Mouse (Mus musculus): ENCODE results near the gene Six3. TPM values are rescaled to one million over a fixed set of nuclear protein-coding genes. Genes with fewer than 3 reads are reported as not detected.

Six3 gene
- polyA plus RNA-seq, 1 experiment from 2014 or later = 0.45 TPM

GRCm38 (mm10) chr17:85606463-85606862 lies 6.9 kb upstream of the Six3 start:
- Histone ChIP-seq H3K4me2 (replicated peaks) (no peak overlapping the region), H3K4me1 (peaks cover 5% of the 10 kb centered on the region; the same call in 1 of the 2 replicates), H3K36me3 (no peaks in the 10 kb centered on the region), H3K9me3 (replicated peaks) (no peaks in the 10 kb centered on the region), H3K9ac (no peak overlapping the region), H3K27me3 (peaks cover 88% of the 10 kb centered on the region), H3K27ac (no peak overlapping the region), H3K4me3 (no peak overlapping the region)
- 1% methylated on average over 3 of the region's 3 CpGs for WGBS
- no peak for ATAC-seq (ENCODE audit: low FRiP score)

- no peak overlapping the region for H3K4me2 ChIP-seq (replicated peaks)
These were observed 5.6 kb upstream of the Six3 start for GRCm38 (mm10) chr17:85607556-85608365.

GRCm38 (mm10) chr17:85608366-85609093 lies 4.9 kb upstream of the Six3 start:
- no peaks in the 10 kb centered on the region for H3K36me3 ChIP-seq
- H3K4me2 ChIP-seq (replicated peaks) = no peak overlapping the region
- WGBS = 2% methylated on average over 42 of the region's 42 CpGs
- peaks cover 88% of the 10 kb centered on the region for H3K27me3 ChIP-seq
- ATAC-seq (ENCODE audit: low FRiP score) = no peak
- no peak overlapping the region for H3K4me3 ChIP-seq
- H3K4me1 ChIP-seq = peaks cover 5% of the 10 kb centered on the region; the same call in 1 of the 2 replicates
- H3K27ac ChIP-seq = no peak overlapping the region
- H3K9ac ChIP-seq = no peak overlapping the region
- no peaks in the 10 kb centered on the region for H3K9me3 ChIP-seq (replicated peaks)

More at GRCm38 (mm10) chr17:85607556-85608365, 5.6 kb upstream of the Six3 start:
- no peak overlapping the region for H3K4me3 ChIP-seq
- H3K36me3 ChIP-seq = no peaks in the 10 kb centered on the region
- H3K9me3 ChIP-seq (replicated peaks) = no peaks in the 10 kb centered on the region
- H3K9ac ChIP-seq = no peak overlapping the region
- H3K4me1 ChIP-seq = peaks cover 5% of the 10 kb centered on the region; the same call in 1 of the 2 replicates
- H3K27ac ChIP-seq = no peak overlapping the region
- H3K27me3 ChIP-seq = peaks cover 88% of the 10 kb centered on the region
- WGBS = 1% methylated on average over 41 of the region's 41 CpGs
- no peak for ATAC-seq (ENCODE audit: low FRiP score)

DNA sequence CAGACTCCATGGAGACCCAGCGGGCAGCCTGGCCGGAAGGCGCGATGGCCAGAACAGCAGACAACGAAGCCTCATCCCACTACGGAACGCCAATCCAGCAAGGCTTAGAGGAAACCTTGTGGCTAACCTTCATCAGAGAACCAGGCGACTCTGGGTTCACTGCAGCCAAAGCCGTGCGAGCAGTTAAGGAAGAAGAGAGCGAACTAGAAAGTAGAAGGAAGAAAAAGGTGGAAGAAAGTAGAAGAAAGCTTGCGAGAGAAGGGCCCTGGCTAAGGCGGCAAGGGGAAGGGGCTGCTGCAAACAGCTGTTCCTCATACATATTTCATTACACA lies 4.3 kb upstream of the Six3 start:
- Histone ChIP-seq H3K4me3 (no peak overlapping the region), H3K9ac (no peak overlapping the region), H3K36me3 (no peaks in the 10 kb centered on the region), H3K4me1 (peaks cover 5% of the 10 kb centered on the region; the same call in 1 of the 2 replicates), H3K4me2 (replicated peaks) (no peak overlapping the region), H3K27ac (no peak overlapping the region), H3K9me3 (replicated peaks) (no peaks in the 10 kb centered on the region), H3K27me3 (peaks cover 91% of the 10 kb centered on the region)
- no peak for ATAC-seq (ENCODE audit: low FRiP score)
- under 1% methylated on average over 13 of the region's 13 CpGs for WGBS

- no peak overlapping the region for H3K4me3 ChIP-seq
- no peak overlapping the region for H3K27ac ChIP-seq
- H3K4me1 ChIP-seq = peaks cover 5% of the 10 kb centered on the region; the same call in 1 of the 2 replicates
- H3K4me2 ChIP-seq (replicated peaks) = no peak overlapping the region
- 6% methylated on average over 13 of the region's 13 CpGs for WGBS
- no peak for ATAC-seq (ENCODE audit: low FRiP score)
- peaks cover 92% of the 10 kb centered on the region for H3K27me3 ChIP-seq
- H3K9ac ChIP-seq = no peak overlapping the region
- H3K9me3 ChIP-seq (replicated peaks) = no peaks in the 10 kb centered on the region
- H3K36me3 ChIP-seq = no peaks in the 10 kb centered on the region
These were observed 3.6 kb upstream of the Six3 start for GRCm38 (mm10) chr17:85609621-85610392.

DNA sequence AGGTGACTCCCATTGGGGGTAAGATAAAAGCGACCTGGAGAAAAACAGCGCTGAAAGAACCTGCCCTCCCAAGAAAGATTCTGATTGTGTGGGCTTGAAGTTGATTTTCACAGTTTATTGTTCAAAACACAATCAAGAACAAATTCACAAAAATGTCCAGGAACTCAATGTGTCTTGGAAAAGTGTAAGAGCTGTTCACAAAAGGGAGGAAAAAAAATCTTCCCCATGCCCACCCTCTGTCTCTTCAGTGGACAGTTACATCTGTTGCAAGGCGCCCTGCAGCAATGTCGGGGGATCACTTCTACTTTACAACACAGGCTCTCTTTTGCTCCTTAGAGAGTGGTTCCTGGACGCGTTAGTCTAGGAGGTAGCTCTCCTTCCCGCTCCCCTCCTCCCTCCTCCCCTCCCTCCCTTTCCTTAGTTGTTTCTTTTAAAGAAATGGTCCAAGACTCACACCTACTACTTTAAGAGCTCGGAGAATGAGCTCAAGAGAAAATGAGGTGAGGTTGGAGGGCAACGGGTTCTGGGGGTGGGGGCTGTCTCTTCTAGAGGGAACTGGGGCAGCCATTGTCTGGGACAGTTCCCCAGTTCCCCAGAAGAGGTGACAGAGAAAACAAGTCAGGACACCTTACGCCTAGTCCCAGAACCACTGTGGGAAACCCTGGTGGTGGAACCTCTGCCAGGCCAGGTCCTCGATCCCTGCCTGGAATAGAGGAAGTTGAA lies 2.9 kb upstream of the Six3 start:
- Histone ChIP-seq H3K4me3 (no peak overlapping the region), H3K36me3 (no peaks in the 10 kb centered on the region), H3K4me1 (peaks cover 5% of the 10 kb centered on the region; the same call in 1 of the 2 replicates), H3K27ac (no peak overlapping the region), H3K9me3 (replicated peaks) (no peaks in the 10 kb centered on the region), H3K27me3 (peaks cover 92% of the 10 kb centered on the region), H3K4me2 (replicated peaks) (no peak overlapping the region), H3K9ac (no peak overlapping the region)
- WGBS = 3% methylated on average over 11 of the region's 11 CpGs
- no peak for ATAC-seq (ENCODE audit: low FRiP score)

DNA sequence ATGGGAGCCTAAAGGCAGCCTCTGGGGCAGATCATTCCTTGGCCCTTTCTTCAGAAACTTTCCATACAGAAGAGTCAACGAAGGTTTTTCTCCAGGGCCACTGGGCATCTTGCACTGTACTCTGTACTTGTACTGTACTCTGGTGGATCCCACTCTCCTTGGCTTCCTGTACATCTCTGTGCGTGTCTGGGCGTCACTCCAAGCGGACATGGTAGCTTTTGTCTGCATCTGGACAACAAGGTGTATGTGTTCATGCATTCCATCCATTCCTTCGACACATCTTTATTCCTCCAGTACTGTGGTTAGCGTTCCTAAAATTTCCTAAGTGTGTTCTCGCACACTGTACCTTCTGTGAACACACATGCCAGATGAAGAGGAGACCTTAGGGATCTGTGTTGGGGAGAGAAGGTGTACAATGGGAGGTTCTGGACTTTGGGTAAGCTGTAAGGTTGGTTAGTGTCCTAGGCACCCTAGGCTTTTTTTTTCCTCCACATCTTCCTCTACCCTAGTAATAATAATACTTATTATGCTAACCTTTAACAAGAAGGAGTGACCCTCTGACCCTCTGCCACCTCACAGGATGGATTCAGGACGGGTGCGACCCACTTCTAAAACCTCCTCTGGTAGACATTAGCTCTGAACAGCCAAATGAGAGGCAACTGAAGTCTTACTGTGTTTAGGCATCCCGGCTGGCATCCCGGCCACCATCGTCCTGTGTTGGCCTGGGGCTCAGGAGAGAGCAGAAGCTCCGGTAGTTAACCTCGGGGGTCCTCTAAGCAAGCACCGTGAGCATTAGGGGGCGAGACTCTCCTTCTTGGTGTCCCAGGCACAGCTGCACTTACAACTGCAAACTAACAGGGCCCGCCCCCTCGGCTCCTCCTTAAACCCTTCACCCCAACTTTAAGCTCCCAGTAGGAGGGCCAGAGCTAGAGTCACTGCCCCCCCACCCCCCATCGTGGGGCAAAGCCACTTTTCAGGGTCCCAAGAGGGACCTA lies 1.6 kb upstream of the Six3 start:
- peaks cover 95% of the 10 kb centered on the region for H3K27me3 ChIP-seq
- H3K36me3 ChIP-seq = no peaks in the 10 kb centered on the region
- no peak overlapping the region for H3K9ac ChIP-seq
- peaks cover 5% of the 10 kb centered on the region; the same call in 1 of the 2 replicates for H3K4me1 ChIP-seq
- 4% methylated on average over 18 of the region's 19 CpGs for WGBS
- no peak overlapping the region for H3K4me3 ChIP-seq
- no peak for ATAC-seq (ENCODE audit: low FRiP score)
- no peaks in the 10 kb centered on the region for H3K9me3 ChIP-seq (replicated peaks)
- H3K27ac ChIP-seq = no peak overlapping the region
- no peak overlapping the region for H3K4me2 ChIP-seq (replicated peaks)

- Histone ChIP-seq H3K4me2 (replicated peaks) (no peak overlapping the region), H3K9me3 (replicated peaks) (no peaks in the 10 kb centered on the region), H3K27me3 (peaks cover 100% of the 10 kb centered on the region), H3K9ac (no peak overlapping the region), H3K4me3 (no peak overlapping the region), H3K4me1 (peaks cover 5% of the 10 kb centered on the region; the same call in 1 of the 2 replicates), H3K36me3 (no peaks in the 10 kb centered on the region), H3K27ac (no peak overlapping the region)
- 1% methylated on average over 31 of the region's 31 CpGs for WGBS
- ATAC-seq (ENCODE audit: low FRiP score) = no peak
These were observed 712 bp upstream of the Six3 start for GRCm38 (mm10) chr17:85612526-85613265.

DNA sequence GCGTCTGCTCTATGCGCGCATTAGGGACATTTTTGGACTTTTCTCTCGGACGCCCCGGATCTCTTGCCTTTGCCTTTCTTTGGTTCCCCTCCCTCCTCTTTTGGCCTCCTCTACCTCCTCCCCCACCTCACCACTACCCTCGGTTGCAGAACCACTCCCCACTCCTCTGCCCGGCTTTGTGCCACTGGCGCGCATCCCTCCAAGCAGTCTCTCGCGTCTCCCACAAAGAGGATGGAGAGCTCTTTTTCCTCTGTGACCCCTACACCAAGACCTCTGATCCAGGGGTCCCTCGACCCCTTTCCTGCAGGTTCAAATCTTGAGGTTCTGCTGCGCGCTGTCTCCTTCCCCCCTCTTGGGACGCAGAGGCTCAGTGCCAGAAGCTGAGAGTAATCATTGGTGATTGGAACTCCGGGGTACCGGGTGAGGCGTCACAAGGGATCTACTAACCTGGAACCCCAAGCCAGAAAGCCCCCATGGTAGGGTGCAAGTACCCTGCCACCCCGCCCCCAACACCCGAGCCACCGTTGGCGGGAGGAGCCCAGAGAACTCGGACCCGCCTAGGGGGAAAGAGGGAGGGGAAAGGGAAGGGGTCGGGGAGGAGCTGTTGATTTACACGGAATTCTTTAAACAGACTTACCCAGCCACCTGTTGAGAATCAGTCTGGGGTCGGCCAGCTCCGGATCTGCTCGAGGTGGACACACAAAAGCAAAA lies 758 bp downstream of the Six3 start:
- H3K9ac ChIP-seq = no peak overlapping the region
- no peak overlapping the region for H3K4me2 ChIP-seq (replicated peaks)

More for the DNA sequence above, 758 bp downstream of the Six3 start:
- peaks cover 6% of the 10 kb centered on the region for H3K4me1 ChIP-seq
- no peaks in the 10 kb centered on the region for H3K9me3 ChIP-seq (replicated peaks)
- no peak overlapping the region for H3K27ac ChIP-seq
- under 1% methylated on average over 29 of the region's 30 CpGs for WGBS
- H3K27me3 ChIP-seq = peaks cover 100% of the 10 kb centered on the region
- ATAC-seq (ENCODE audit: low FRiP score) = no peak
- H3K36me3 ChIP-seq = no peaks in the 10 kb centered on the region
- H3K4me3 ChIP-seq = no peak overlapping the region
